Mouse (Mus musculus): ENCODE results near the gene Mylk. TPM values are rescaled to one million over a fixed set of nuclear protein-coding genes. Genes with fewer than 3 reads are reported as not detected.

The Mylk gene
- polyA plus RNA-seq, 1 experiment from 2014 or later: 5.7 TPM

GRCm38 (mm10) chr16:34962322-34962721 lies 217.3 kb downstream of the Mylk start:
- no peaks in the 10 kb centered on the region for H3K36me3 ChIP-seq (ENCODE audit: control insufficient read depth, insufficient read depth, low read length)
- WGBS: 89% methylated on average over 4 of the region's 4 CpGs
- no peaks in the 10 kb centered on the region for H3K9me3 ChIP-seq (replicated peaks; ENCODE audit: control insufficient read depth, low read length, poor library complexity, severe bottlenecking)
- H3K4me1 ChIP-seq (ENCODE audit: control insufficient read depth, insufficient read depth, low read length): peaks cover 4% of the 10 kb centered on the region
- H3K9ac ChIP-seq (ENCODE audit: low read depth, low read length): no peak overlapping the region
- no peak overlapping the region for H3K4me3 ChIP-seq (ENCODE audit: low read depth, low read length)
- ATAC-seq: no peak
- no peaks in the 10 kb centered on the region for H3K27me3 ChIP-seq (ENCODE audit: control insufficient read depth, insufficient read depth, low read depth, low read length)
- no peak overlapping the region for H3K4me2 ChIP-seq (ENCODE audit: low read length)
- H3K27ac ChIP-seq (ENCODE audit: low read length): no peak overlapping the region

- H3K9me3 ChIP-seq (replicated peaks; ENCODE audit: control insufficient read depth, low read length, poor library complexity, severe bottlenecking): no peaks in the 10 kb centered on the region
- ATAC-seq: no peak
- H3K27me3 ChIP-seq (ENCODE audit: control insufficient read depth, insufficient read depth, low read depth, low read length): no peaks in the 10 kb centered on the region
- H3K36me3 ChIP-seq (ENCODE audit: control insufficient read depth, insufficient read depth, low read length): no peaks in the 10 kb centered on the region
- H3K4me2 ChIP-seq (ENCODE audit: low read length): no peak overlapping the region
- H3K9ac ChIP-seq (ENCODE audit: low read depth, low read length): no peak overlapping the region
- peaks cover 4% of the 10 kb centered on the region for H3K4me1 ChIP-seq (ENCODE audit: control insufficient read depth, insufficient read depth, low read length)
- no peak overlapping the region for H3K27ac ChIP-seq (ENCODE audit: low read length)
- H3K4me3 ChIP-seq (ENCODE audit: low read depth, low read length): no peak overlapping the region
- WGBS: 71% methylated on average over 4 of the region's 4 CpGs
Measured at GRCm38 (mm10) chr16:34963008-34963407, 218.0 kb downstream of the Mylk start.

- Histone ChIP-seq H3K4me2 (ENCODE audit: low read length) (no peak overlapping the region), H3K9ac (ENCODE audit: low read depth, low read length) (no peak overlapping the region), H3K9me3 (replicated peaks; ENCODE audit: control insufficient read depth, low read length, poor library complexity, severe bottlenecking) (no peaks in the 10 kb centered on the region), H3K4me1 (ENCODE audit: control insufficient read depth, insufficient read depth, low read length) (no peaks in the 10 kb centered on the region; the same call in 1 of the 2 replicates), H3K27ac (ENCODE audit: low read length) (no peak overlapping the region), H3K36me3 (ENCODE audit: control insufficient read depth, insufficient read depth, low read length) (no peaks in the 10 kb centered on the region), H3K27me3 (ENCODE audit: control insufficient read depth, insufficient read depth, low read depth, low read length) (no peaks in the 10 kb centered on the region), H3K4me3 (ENCODE audit: low read depth, low read length) (no peak overlapping the region)
- no peak for ATAC-seq
- 70% methylated on average over 5 of the region's 5 CpGs for WGBS
Measured at GRCm38 (mm10) chr16:34966620-34967081, 221.6 kb downstream of the Mylk start.

DNA sequence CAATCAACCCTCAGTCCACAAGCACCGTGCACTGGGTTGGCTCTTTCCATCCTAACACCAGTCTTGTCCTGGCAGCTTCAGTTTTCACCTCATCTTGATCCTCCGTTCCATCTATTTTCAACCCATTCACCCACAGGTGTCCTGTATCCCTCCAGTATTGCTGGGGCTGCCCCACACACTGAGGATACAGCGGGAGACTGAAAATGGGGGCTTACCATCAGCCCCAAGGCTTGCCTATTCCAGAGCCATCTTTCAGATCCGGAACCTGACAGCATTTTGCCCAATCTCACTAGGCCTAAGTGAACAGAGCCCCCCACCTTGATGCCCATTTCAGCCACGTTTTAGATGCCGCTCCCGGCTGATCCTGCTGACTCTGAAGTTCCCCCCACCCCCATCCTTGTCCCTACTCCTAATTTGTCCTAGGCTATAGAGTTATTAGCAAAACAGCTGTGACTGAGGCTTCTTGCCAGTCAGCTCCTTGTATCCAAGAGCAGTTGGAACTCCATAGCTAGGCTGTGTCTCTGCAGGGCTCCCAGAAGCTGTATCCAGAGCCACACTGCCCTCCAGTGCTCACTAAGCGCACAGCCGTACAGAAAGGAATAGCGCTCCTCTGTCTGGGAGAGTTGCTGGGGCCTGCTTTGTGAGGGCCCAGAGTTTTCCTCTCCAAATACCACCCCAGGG lies 222.2 kb downstream of the Mylk start:
- Histone ChIP-seq H3K4me3 (ENCODE audit: low read depth, low read length) (no peak overlapping the region), H3K27me3 (ENCODE audit: control insufficient read depth, insufficient read depth, low read depth, low read length) (no peaks in the 10 kb centered on the region), H3K4me2 (ENCODE audit: low read length) (no peak overlapping the region), H3K27ac (ENCODE audit: low read length) (no peak overlapping the region), H3K36me3 (ENCODE audit: control insufficient read depth, insufficient read depth, low read length) (no peaks in the 10 kb centered on the region), H3K4me1 (ENCODE audit: control insufficient read depth, insufficient read depth, low read length) (no peaks in the 10 kb centered on the region; the same call in 1 of the 2 replicates), H3K9me3 (replicated peaks; ENCODE audit: control insufficient read depth, low read length, poor library complexity, severe bottlenecking) (no peaks in the 10 kb centered on the region), H3K9ac (ENCODE audit: low read depth, low read length) (no peak overlapping the region)
- ATAC-seq: peak; percentile 95
- 54% methylated on average over 10 of the region's 10 CpGs for WGBS

DNA sequence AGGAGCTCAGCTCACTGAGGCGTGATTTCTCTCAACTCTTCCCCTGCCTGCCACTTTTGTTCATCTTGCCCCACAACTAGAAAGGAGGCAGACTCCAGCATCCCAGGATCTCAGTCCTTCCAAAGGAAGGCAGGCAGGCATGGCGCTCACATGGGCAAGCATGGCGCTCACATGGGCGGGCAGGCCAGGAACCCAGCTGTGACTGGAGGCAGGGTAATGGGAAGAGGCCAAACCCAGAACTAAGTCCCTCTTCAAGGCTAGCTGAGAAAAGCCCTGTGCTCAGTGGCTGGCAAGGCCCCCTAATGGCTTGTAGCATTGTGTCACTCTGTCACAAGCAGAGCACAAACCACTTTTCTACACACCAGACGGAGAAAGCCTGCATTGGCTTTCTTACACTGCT lies 223.2 kb downstream of the Mylk start:
- WGBS: 44% methylated on average over 5 of the region's 5 CpGs
- no peaks in the 10 kb centered on the region for H3K9me3 ChIP-seq (replicated peaks; ENCODE audit: control insufficient read depth, low read length, poor library complexity, severe bottlenecking)
- no peak overlapping the region for H3K4me2 ChIP-seq (ENCODE audit: low read length)
- no peaks in the 10 kb centered on the region for H3K36me3 ChIP-seq (ENCODE audit: control insufficient read depth, insufficient read depth, low read length)
- no peak overlapping the region for H3K27ac ChIP-seq (ENCODE audit: low read length)
- H3K4me3 ChIP-seq (ENCODE audit: low read depth, low read length): no peak overlapping the region
- ATAC-seq: no peak
- no peaks in the 10 kb centered on the region; the same call in 1 of the 2 replicates for H3K4me1 ChIP-seq (ENCODE audit: control insufficient read depth, insufficient read depth, low read length)
- no peaks in the 10 kb centered on the region for H3K27me3 ChIP-seq (ENCODE audit: control insufficient read depth, insufficient read depth, low read depth, low read length)
- no peak overlapping the region for H3K9ac ChIP-seq (ENCODE audit: low read depth, low read length)

- no peaks in the 10 kb centered on the region for H3K36me3 ChIP-seq (ENCODE audit: control insufficient read depth, insufficient read depth, low read length)
- H3K4me2 ChIP-seq (ENCODE audit: low read length): no peak overlapping the region
- ATAC-seq: no peak
- H3K9me3 ChIP-seq (replicated peaks; ENCODE audit: control insufficient read depth, low read length, poor library complexity, severe bottlenecking): no peaks in the 10 kb centered on the region
- no peaks in the 10 kb centered on the region for H3K4me1 ChIP-seq (ENCODE audit: control insufficient read depth, insufficient read depth, low read length)
- 90% methylated on average over 12 of the region's 12 CpGs for WGBS
- no peaks in the 10 kb centered on the region for H3K27me3 ChIP-seq (ENCODE audit: control insufficient read depth, insufficient read depth, low read depth, low read length)
- H3K4me3 ChIP-seq (ENCODE audit: low read depth, low read length): no peak overlapping the region
- H3K9ac ChIP-seq (ENCODE audit: low read depth, low read length): no peak overlapping the region
- H3K27ac ChIP-seq (ENCODE audit: low read length): no peak overlapping the region
Measured at GRCm38 (mm10) chr16:34972471-34972870, 227.5 kb downstream of the Mylk start.

DNA sequence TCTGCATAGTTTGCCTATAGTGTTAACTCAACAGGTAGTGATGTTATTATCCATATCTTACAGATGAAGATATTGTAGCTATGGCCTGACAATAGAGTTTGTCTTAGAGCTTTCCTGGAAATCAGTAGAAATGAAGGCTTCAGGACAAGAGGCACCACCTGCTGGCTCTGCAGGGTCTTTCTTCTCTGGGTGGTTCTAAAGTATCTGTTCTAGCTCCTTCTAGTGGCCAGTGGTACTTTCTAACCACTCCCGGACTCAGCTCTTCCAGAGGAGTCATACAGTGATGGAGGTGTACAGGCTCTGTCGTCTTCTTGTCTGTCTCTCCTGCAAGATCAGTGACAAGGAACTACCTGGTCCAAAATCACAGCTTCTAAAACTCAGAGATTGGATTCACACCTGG lies 230.5 kb downstream of the Mylk start:
- no peak overlapping the region for H3K4me3 ChIP-seq (ENCODE audit: low read depth, low read length)
- no peak for ATAC-seq
- H3K9me3 ChIP-seq (replicated peaks; ENCODE audit: control insufficient read depth, low read length, poor library complexity, severe bottlenecking): no peaks in the 10 kb centered on the region
- H3K27me3 ChIP-seq (ENCODE audit: control insufficient read depth, insufficient read depth, low read depth, low read length): no peaks in the 10 kb centered on the region
- H3K36me3 ChIP-seq (ENCODE audit: control insufficient read depth, insufficient read depth, low read length): no peaks in the 10 kb centered on the region
- 69% methylated on average over 2 of the region's 2 CpGs for WGBS
- no peak overlapping the region for H3K9ac ChIP-seq (ENCODE audit: low read depth, low read length)
- H3K27ac ChIP-seq (ENCODE audit: low read length): no peak overlapping the region
- H3K4me1 ChIP-seq (ENCODE audit: control insufficient read depth, insufficient read depth, low read length): no peaks in the 10 kb centered on the region
- no peak overlapping the region for H3K4me2 ChIP-seq (ENCODE audit: low read length)

DNA sequence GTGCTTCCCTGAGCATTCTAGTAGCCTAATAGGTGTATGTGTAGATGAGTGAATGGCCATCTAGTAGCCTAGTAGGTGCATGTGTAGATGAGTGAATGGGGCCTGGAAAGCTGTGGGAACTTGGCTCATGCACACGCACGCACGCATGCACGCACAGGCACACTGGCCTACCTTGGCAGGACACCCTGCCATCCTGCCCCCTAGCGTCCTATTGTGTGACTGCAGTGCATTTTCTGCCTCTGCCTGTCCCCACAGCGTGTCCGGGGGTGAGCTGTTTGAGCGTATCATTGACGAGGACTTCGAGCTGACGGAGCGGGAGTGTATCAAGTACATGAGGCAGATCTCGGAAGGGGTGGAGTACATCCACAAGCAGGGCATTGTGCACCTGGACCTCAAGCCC lies 231.6 kb downstream of the Mylk start:
- Histone ChIP-seq H3K36me3 (ENCODE audit: control insufficient read depth, insufficient read depth, low read length) (no peaks in the 10 kb centered on the region), H3K4me3 (ENCODE audit: low read depth, low read length) (no peak overlapping the region), H3K4me2 (ENCODE audit: low read length) (no peak overlapping the region), H3K9me3 (replicated peaks; ENCODE audit: control insufficient read depth, low read length, poor library complexity, severe bottlenecking) (no peaks in the 10 kb centered on the region), H3K27me3 (ENCODE audit: control insufficient read depth, insufficient read depth, low read depth, low read length) (no peaks in the 10 kb centered on the region), H3K27ac (ENCODE audit: low read length) (no peak overlapping the region), H3K9ac (ENCODE audit: low read depth, low read length) (no peak overlapping the region), H3K4me1 (ENCODE audit: control insufficient read depth, insufficient read depth, low read length) (no peaks in the 10 kb centered on the region)
- ATAC-seq: no peak
- whole genome bisulfite sequencing: 80% methylated on average over 13 of the region's 13 CpGs

DNA sequence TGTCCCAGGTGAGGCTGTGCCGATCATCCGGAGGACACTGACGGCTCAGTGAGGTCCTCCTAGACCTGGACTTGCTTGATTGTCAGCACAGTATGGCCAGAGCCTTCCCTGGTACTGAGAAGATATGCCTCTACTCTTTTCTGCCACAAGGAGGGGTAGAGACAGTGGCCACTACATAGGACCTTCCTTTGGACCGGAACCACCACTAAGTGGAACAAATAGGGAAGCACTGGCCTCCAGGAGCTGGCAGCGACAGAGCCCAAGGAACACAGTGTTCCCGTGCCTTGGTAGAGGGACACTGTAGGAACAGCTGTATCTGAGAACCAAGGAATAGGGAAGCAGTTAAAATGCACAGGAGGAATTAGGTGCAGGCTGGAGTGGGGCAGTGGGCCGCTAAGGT lies 233.0 kb downstream of the Mylk start:
- Histone ChIP-seq H3K36me3 (ENCODE audit: control insufficient read depth, insufficient read depth, low read length) (no peaks in the 10 kb centered on the region), H3K27ac (ENCODE audit: low read length) (no peak overlapping the region), H3K9ac (ENCODE audit: low read depth, low read length) (no peak overlapping the region), H3K27me3 (ENCODE audit: control insufficient read depth, insufficient read depth, low read depth, low read length) (no peaks in the 10 kb centered on the region), H3K9me3 (replicated peaks; ENCODE audit: control insufficient read depth, low read length, poor library complexity, severe bottlenecking) (no peaks in the 10 kb centered on the region), H3K4me1 (ENCODE audit: control insufficient read depth, insufficient read depth, low read length) (no peaks in the 10 kb centered on the region), H3K4me3 (ENCODE audit: low read depth, low read length) (no peak overlapping the region), H3K4me2 (ENCODE audit: low read length) (no peak overlapping the region)
- no peak for ATAC-seq
- 94% methylated on average over 7 of the region's 7 CpGs for WGBS

All from midbrain, embryonic 16.5 days (tissue).